Comparison of ENCODE assay signal across 16 mouse cellular contexts in genomic region chr9:29595321-29595720, GRCm38 (mm10).
DNase-seq lines count a peak whose midpoint lies in the region; ATAC-seq and TF ChIP-seq lines count a peak whose summit lies in the region.
"Had no signal": no experiment of that assay in that cellular context is flagged by ENCODE, and none has a peak within 500 bp of the region (broad histone marks: within the 10 kb centered on the region; RNA-seq: fewer than 3 reads in every experiment).

No protein-coding gene starts in this region.

- peaks cover 8% of the 10 kb centered on the region for H3K4me1 ChIP-seq in heart, embryonic 16.5 days (ENCODE audit: control insufficient read depth, insufficient read depth, low read length)
- no peaks in the 10 kb centered on the region; the same call in 1 of the 2 replicates for H3K4me1 ChIP-seq in midbrain, postnatal 0 days (ENCODE audit: insufficient read depth, low read length)
- H3K4me1 ChIP-seq: limb, embryonic 15.5 days had no signal

- no peak for DNase-seq in cerebellum, postnatal 4 days (ENCODE audit: low spot score in 2 of 2)
- DNase-seq in heart, adult 11 months: no peak
- DNase-seq in brain, adult 2 months (ENCODE audit: low read depth, low spot score): peak; percentile 46
- DNase-seq in cerebellum, postnatal 10 days: peak; percentile 68 to 70
- no peak for DNase-seq in midbrain, postnatal 0 days (ENCODE audit: low spot score)
- DNase-seq in thymus, adult 18-20 months: no peak
- DNase-seq: kidney, adult 2 months; kidney, postnatal 36 days; lung, postnatal 14 days; right cerebral cortex, adult 18-20 months had no signal

- no peaks in the 10 kb centered on the region for H3K36me3 ChIP-seq in heart, embryonic 16.5 days (ENCODE audit: control insufficient read depth, insufficient read depth)
- no peaks in the 10 kb centered on the region for H3K36me3 ChIP-seq in midbrain, postnatal 0 days (ENCODE audit: insufficient read depth, low read length)
- H3K36me3 ChIP-seq: forebrain, embryonic 15.5 days; G1E; limb, embryonic 15.5 days had no signal

- peak; percentile 24; the same call in 1 of the 2 replicates for ATAC-seq in cerebellum, adult (ENCODE audit: insufficient number of reproducible peaks, low FRiP score, low TSS enrichment)
- ATAC-seq in heart, embryonic 16.5 days (replicated peaks; ENCODE audit: extremely low read depth, insufficient read depth, low FRiP score): no peak
- ATAC-seq in midbrain, postnatal 0 days (ENCODE audit: low FRiP score): no peak
- ATAC-seq: CD4-positive, CD25-positive, alpha-beta regulatory T cell, adult 4 months; forebrain, embryonic 15.5 days had no signal

- H3K4me2 ChIP-seq in heart, embryonic 16.5 days (ENCODE audit: low read depth, low read length): peak overlapping the region; percentile 56
- no peak overlapping the region for H3K4me2 ChIP-seq in midbrain, postnatal 0 days (ENCODE audit: low read depth, low read length, poor library complexity, severe bottlenecking)
- H3K4me2 ChIP-seq: forebrain, embryonic 15.5 days; limb, embryonic 15.5 days had no signal

- H3K9ac ChIP-seq in heart, embryonic 16.5 days (ENCODE audit: low read length): no peak overlapping the region
- H3K9ac ChIP-seq in midbrain, postnatal 0 days (replicated peaks; ENCODE audit: low read length, poor library complexity, severe bottlenecking): no peak overlapping the region
- H3K9ac ChIP-seq: forebrain, embryonic 15.5 days; limb, embryonic 15.5 days had no signal

- no peak for TF ChIP-seq CTCF in midbrain, postnatal 0 days (IDR thresholded peaks at IDR 0.05)

- H3K4me3 ChIP-seq in heart, embryonic 16.5 days (ENCODE audit: low read length): peak overlapping the region; percentile 22
- no peak overlapping the region for H3K4me3 ChIP-seq in midbrain, postnatal 0 days (ENCODE audit: low read depth, low read length)
- H3K4me3 ChIP-seq: forebrain, embryonic 15.5 days; limb, embryonic 15.5 days had no signal

- no peaks in the 10 kb centered on the region for H3K9me3 ChIP-seq in heart, embryonic 16.5 days (replicated peaks; ENCODE audit: control insufficient read depth, low read length)
- no peaks in the 10 kb centered on the region for H3K9me3 ChIP-seq in midbrain, postnatal 0 days (ENCODE audit: low read length)
- H3K9me3 ChIP-seq: forebrain, embryonic 15.5 days; limb, embryonic 15.5 days had no signal

- 26% methylated on average over 9 of the region's 9 CpGs for WGBS in heart, embryonic 16.5 days
- WGBS in midbrain, postnatal 0 days: 84% methylated on average over 9 of the region's 9 CpGs

- H3K27me3 ChIP-seq in heart, embryonic 16.5 days (ENCODE audit: control insufficient read depth, insufficient read depth, low read length): no peaks in the 10 kb centered on the region
- H3K27me3 ChIP-seq in midbrain, postnatal 0 days (ENCODE audit: insufficient read depth, low read length): no peaks in the 10 kb centered on the region
- H3K27me3 ChIP-seq: forebrain, embryonic 15.5 days had no signal

- H3K27ac ChIP-seq in heart, embryonic 16.5 days (ENCODE audit: low read length): no peak overlapping the region
- no peak overlapping the region for H3K27ac ChIP-seq in midbrain, postnatal 0 days (ENCODE audit: low read depth, low read length)
- H3K27ac ChIP-seq: forebrain, embryonic 15.5 days; limb, embryonic 15.5 days had no signal

Comparison
In these comparisons a context has a peak if more than half of its experiments do, and no peak if none do; other contexts are left out.
1. DNase-seq: peak in brain, adult 2 months (single experiment) and cerebellum, postnatal 10 days (2 of 2); none in cerebellum, postnatal 4 days (0 of 2), heart, adult 11 months (single experiment), midbrain, postnatal 0 days (single experiment) and thymus, adult 18-20 months (0 of 2).